Mouse (Mus musculus): Measurements from ENCODE around the gene Pla1a.

DNA sequence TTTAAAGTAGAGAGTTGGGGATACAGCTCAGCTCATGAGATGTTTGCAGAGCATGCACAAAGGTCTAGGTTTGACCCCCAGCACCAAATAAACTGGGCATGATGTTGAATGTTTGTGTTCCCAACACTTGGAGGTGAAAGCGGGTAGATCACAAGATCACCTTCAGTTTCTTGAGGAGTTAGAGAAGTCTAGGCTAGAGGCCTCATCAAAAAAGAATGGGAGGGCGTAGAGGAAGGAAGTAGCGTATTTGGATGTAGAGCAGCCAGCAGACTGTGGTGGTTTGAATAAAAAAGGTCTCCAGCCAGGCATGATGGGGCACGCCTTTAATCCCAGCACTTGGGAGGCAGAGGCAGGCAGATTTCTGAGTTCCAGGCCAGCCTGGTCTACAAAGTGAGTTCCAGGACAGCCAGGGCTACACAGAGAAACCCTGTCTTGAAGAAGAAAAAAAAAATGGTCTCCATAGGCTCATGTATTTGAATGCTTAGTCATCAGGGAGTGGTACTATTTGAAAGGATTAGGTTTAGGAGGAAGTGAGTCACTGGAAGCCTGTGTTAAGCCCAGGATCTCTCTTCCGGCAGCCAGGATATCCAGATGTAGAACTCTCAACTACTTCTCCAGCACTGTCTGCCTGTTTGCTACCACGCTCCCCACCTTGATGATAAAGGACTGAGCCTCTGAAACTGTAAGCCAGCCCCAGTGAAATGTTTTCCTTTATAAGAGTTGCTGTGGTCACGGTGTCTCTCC lies 10.9 kb upstream of the Pla1a start:
- TF ChIP-seq CTCF (IDR thresholded peaks at IDR 0.05; ENCODE audit: control insufficient read depth, insufficient read depth, low read length) (no peak), POLR2A (IDR thresholded peaks at IDR 0.05; ENCODE audit: borderline replicate concordance, control insufficient read depth, low read depth, low read length) (no peak)
